Mouse (Mus musculus): ENCODE data around the gene Ss18l2. TPM values are rescaled to one million over a fixed set of nuclear protein-coding genes. Genes with fewer than 3 reads are reported as not detected.

The Ss18l2 gene
- total and polyA plus RNA-seq, 3 experiments: 40.2 to 77.0 (median 41.5) TPM

- no peak for TF ChIP-seq MAFK (IDR thresholded peaks at IDR 0.05; ENCODE audit: insufficient replicate concordance, low read length)
- TF ChIP-seq PAX5 (IDR thresholded peaks at IDR 0.05; ENCODE audit: low read length): no peak
- TF ChIP-seq MAX (IDR thresholded peaks at IDR 0.05; ENCODE audit: low read length): no peak
- TF ChIP-seq ELF1 (IDR thresholded peaks at IDR 0.05; ENCODE audit: low read depth, low read length): no peak
- TF ChIP-seq MAZ (IDR thresholded peaks at IDR 0.05; ENCODE audit: low read depth, low read length): no peak
- no peak for TF ChIP-seq USF2 (conservative IDR thresholded peaks at IDR 0.05; ENCODE audit: low read depth, low read length)
- no peak for TF ChIP-seq NELFE (IDR thresholded peaks at IDR 0.05; ENCODE audit: low read depth, low read length)
- TF ChIP-seq POLR2A (IDR thresholded peaks at IDR 0.05; ENCODE audit: low read depth, low read length): no peak
- no peak for TF ChIP-seq JUND (conservative IDR thresholded peaks at IDR 0.05; ENCODE audit: low read depth, low read length)
- no peak for TF ChIP-seq SMC3 (IDR thresholded peaks at IDR 0.05; ENCODE audit: low read depth, low read length)
- TF ChIP-seq TBP (conservative IDR thresholded peaks at IDR 0.05; ENCODE audit: low read depth, low read length): no peak
- TF ChIP-seq ZKSCAN1 (IDR thresholded peaks at IDR 0.05; ENCODE audit: borderline replicate concordance, low read depth, low read length): no peak
- no peak for TF ChIP-seq JUN (IDR thresholded peaks at IDR 0.05; ENCODE audit: insufficient read depth, low read depth, low read length)
- no peak for TF ChIP-seq RCOR1 (conservative IDR thresholded peaks at IDR 0.05; ENCODE audit: low read depth, low read length)
- no peak for TF ChIP-seq TCF12 (IDR thresholded peaks at IDR 0.05; ENCODE audit: low read depth, low read length)
- TF ChIP-seq IRF4 (IDR thresholded peaks at IDR 0.05; ENCODE audit: low read depth, low read length): no peak
- no peak for TF ChIP-seq POLR2AphosphoS2 (IDR thresholded peaks at IDR 0.05; ENCODE audit: low read depth, low read length)
- no peak for TF ChIP-seq MXI1 (IDR thresholded peaks at IDR 0.05; ENCODE audit: low read depth, low read length)
- TF ChIP-seq RAD21 (IDR thresholded peaks at IDR 0.05; ENCODE audit: low read depth, low read length): no peak
- no peak for TF ChIP-seq ZMIZ1 (IDR thresholded peaks at IDR 0.05; ENCODE audit: low read depth, low read length)
- peaks cover 7 to 23% of the 10 kb centered on the region in 2 experiments for H3K36me3 ChIP-seq (replicated peaks in 1 of 2; ENCODE audit: control insufficient read depth in 1 of 2, insufficient read depth in 1 of 2, low read length in 1 of 2)
- in situ Hi-C loops (cut with MboI; ENCODE audit: low pct_ligation_motif_present, low pct_unique_long_range_greater_than_20kb, low sequenced_read_pairs): no loop called here
Observed at GRCm38 (mm10) chr9:121717048-121717447, 6.9 kb downstream of the Ss18l2 start.

GRCm38 (mm10) chr9:121718070-121718705 lies 8.1 kb downstream of the Ss18l2 start:
- Histone ChIP-seq H3K9ac (ENCODE audit: insufficient read depth, low read depth) (peak overlapping the region; percentile 57), H3K36me3 (replicated peaks in 1 of 2; ENCODE audit: control insufficient read depth in 1 of 2, insufficient read depth in 1 of 2, low read length in 1 of 2) (peaks cover 2 to 12% of the 10 kb centered on the region in 2 experiments), H3K9me3 (replicated peaks; ENCODE audit: low read length) (peaks cover 10% of the 10 kb centered on the region), H3K27me3 (replicated peaks) (no peaks in the 10 kb centered on the region), H3K4me2 (ENCODE audit: insufficient read depth, low read depth, poor library complexity, severe bottlenecking) (peak overlapping the region; percentile 53), H3K27ac (ENCODE audit: insufficient read depth, low read depth) (peak overlapping the region; percentile 72), H3K4me3 (replicated peaks in 1 of 3; ENCODE audit: low read depth in 2 of 3, low read length in 2 of 3, poor library complexity in 1 of 3) (peak overlapping the region; percentile 7 to 73 (median 47)), H3K79me2 (replicated peaks; ENCODE audit: control insufficient read depth, extremely low read depth, insufficient read depth, poor library complexity, severe bottlenecking) (peaks cover 33% of the 10 kb centered on the region), H3K4me1 (ENCODE audit: control insufficient read depth in 1 of 2, insufficient read depth in 2 of 2) (peaks cover 2 to 22% of the 10 kb centered on the region in 2 experiments; a peak in 2 of 4 replicates)
- dilution Hi-C loops (cut with MboI; ENCODE audit: extremely low pct_ligation_motif_present, extremely low pct_unique_long_range_greater_than_20kb, low sequenced_read_pairs): no loop called here
- TF ChIP-seq MYC (IDR thresholded peaks at IDR 0.05; ENCODE audit: low read depth, low read length) (peak; percentile 51; the same call in 1 of the 2 replicates), CHD1 (IDR thresholded peaks at IDR 0.05; ENCODE audit: low read depth, low read length) (no peak), EP300 (IDR thresholded peaks at IDR 0.05; ENCODE audit: low read length) (0 out of 2 replicates have a peak, but pooled peaks have one; percentile 17)
- in situ Hi-C loops (cut with MboI; ENCODE audit: low pct_ligation_motif_present, low pct_unique_long_range_greater_than_20kb, low sequenced_read_pairs): no loop called here
- no peak for DNase-seq (ENCODE audit: extremely low read depth)

More at GRCm38 (mm10) chr9:121717048-121717447, 6.9 kb downstream of the Ss18l2 start:
- Histone ChIP-seq H3K9ac (ENCODE audit: insufficient read depth, low read depth) (no peak overlapping the region), H3K4me3 (replicated peaks in 1 of 3; ENCODE audit: low read depth in 2 of 3, low read length in 2 of 3, poor library complexity in 1 of 3) (no peak overlapping the region), H3K4me1 (ENCODE audit: control insufficient read depth in 1 of 2, insufficient read depth in 2 of 2) (peaks cover 2 to 25% of the 10 kb centered on the region in 2 experiments; a peak in 2 of 4 replicates), H3K27ac (ENCODE audit: insufficient read depth, low read depth) (no peak overlapping the region), H3K27me3 (replicated peaks) (no peaks in the 10 kb centered on the region), H3K79me2 (replicated peaks; ENCODE audit: control insufficient read depth, extremely low read depth, insufficient read depth, poor library complexity, severe bottlenecking) (peaks cover 24% of the 10 kb centered on the region), H3K9me3 (replicated peaks; ENCODE audit: low read length) (peaks cover 10% of the 10 kb centered on the region), H3K4me2 (ENCODE audit: insufficient read depth, low read depth, poor library complexity, severe bottlenecking) (no peak overlapping the region)
- dilution Hi-C loops (cut with MboI; ENCODE audit: extremely low pct_ligation_motif_present, extremely low pct_unique_long_range_greater_than_20kb, low sequenced_read_pairs): no loop called here
- DNase-seq (ENCODE audit: extremely low read depth): no peak

Data from CH12.LX (cell line).